Mouse (Mus musculus): ENCODE data around the gene Timp2.

- TF ChIP-seq CTCF (IDR thresholded peaks at IDR 0.05; ENCODE audit: borderline replicate concordance, control insufficient read depth, extremely low read depth, insufficient read depth, low read length, poor library complexity) (no peak), POLR2A (IDR thresholded peaks at IDR 0.05; ENCODE audit: control insufficient read depth, extremely low read depth, insufficient read depth, low read length, poor library complexity) (no peak)
Measured at GRCm38 (mm10) chr11:118253447-118254158, 101.9 kb downstream of the Timp2 start.
